Mouse (Mus musculus): ENCODE results near the gene Pqlc3. TPM values are rescaled to one million over a fixed set of nuclear protein-coding genes. Genes with fewer than 3 reads are reported as not detected.

Gene Pqlc3
- total RNA-seq, 2 experiments from 2014 or later: 1.2 to 1.3 TPM

DNA sequence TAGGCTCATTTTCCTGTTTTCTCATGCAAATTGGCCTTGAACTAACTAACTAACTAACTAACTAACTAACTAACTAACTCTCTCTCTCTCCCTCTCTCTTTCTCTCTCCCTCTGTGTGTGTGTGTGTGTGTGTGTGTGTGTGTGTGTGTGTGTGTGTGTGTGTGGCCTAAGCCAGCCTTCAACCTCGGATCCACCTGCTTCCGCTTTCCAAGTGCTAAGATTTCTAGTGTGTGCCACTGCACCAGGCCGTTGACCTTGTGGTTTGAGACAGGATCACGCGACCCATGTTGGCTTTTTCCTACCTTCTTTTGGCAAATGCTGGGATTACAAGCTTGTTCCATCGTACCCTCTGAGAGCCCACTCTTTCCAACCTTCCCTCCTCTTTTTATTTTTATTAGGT, 420 bp upstream of the Pqlc3 start:
- DNase-seq (ENCODE audit: extremely low spot score in 1 of 2, low spot score in 2 of 2): no peak
- Histone ChIP-seq H3K4me3 (no peak overlapping the region), H3K27ac (no peak overlapping the region)
- no peak for TF ChIP-seq CTCF (IDR thresholded peaks at IDR 0.05)
- intact Hi-C loops (cut with DNase I): no loop called here

GRCm38 (mm10) chr12:16999146-16999545, 1.1 kb downstream of the Pqlc3 start:
- TF ChIP-seq CTCF (IDR thresholded peaks at IDR 0.05): no peak
- DNase-seq (ENCODE audit: extremely low spot score in 1 of 2, low spot score in 2 of 2): no peak
- Histone ChIP-seq H3K4me3 (peak overlapping the region; percentile 59), H3K27ac (no peak overlapping the region)
- intact Hi-C loops (cut with DNase I): no loop called here

GRCm38 (mm10) chr12:16996886-16997462, 3.2 kb downstream of the Pqlc3 start:
- no peak; the same call in 1 of the 2 replicates for TF ChIP-seq CTCF (IDR thresholded peaks at IDR 0.05)
- H3K4me3 ChIP-seq: no peak overlapping the region
- peak overlapping the region; percentile 15; the same call in 1 of the 2 replicates for H3K27ac ChIP-seq
- intact Hi-C loops (cut with DNase I): no loop called here
- no peak for DNase-seq (ENCODE audit: extremely low spot score in 1 of 2, low spot score in 2 of 2)

GRCm38 (mm10) chr12:16996281-16996680, 3.9 kb downstream of the Pqlc3 start:
- DNase-seq (ENCODE audit: extremely low spot score in 1 of 2, low spot score in 2 of 2): no peak
- Histone ChIP-seq H3K4me3 (no peak overlapping the region), H3K27ac (no peak overlapping the region; the same call in 1 of the 2 replicates)
- intact Hi-C loops (cut with DNase I): no loop called here
- no peak for TF ChIP-seq CTCF (IDR thresholded peaks at IDR 0.05)

DNA sequence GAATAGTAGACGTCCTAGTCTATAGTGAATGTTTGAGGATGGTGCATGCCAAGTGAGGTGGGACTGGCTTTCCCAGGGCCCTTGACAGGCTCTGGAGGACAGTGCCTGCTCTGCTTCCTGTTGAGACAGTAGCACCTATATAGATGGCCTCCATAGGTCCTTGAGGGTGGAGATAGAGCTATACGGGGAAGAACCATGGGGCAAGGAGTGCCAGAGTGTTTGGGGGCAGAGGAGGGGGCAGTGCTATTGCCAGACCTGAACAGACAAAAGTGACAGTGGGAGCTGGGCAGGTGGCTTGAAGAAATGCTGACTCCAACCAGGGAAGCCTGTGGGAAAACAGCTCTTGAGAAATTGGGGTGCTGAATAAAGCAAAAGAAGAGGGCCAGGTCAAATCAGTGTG, 5.9 kb downstream of the Pqlc3 start:
- DNase-seq (ENCODE audit: extremely low spot score in 1 of 2, low spot score in 2 of 2): no peak
- Histone ChIP-seq H3K27ac (no peak overlapping the region), H3K4me3 (no peak overlapping the region)
- intact Hi-C loops (cut with DNase I): no loop called here
- no peak for TF ChIP-seq CTCF (IDR thresholded peaks at IDR 0.05)

DNA sequence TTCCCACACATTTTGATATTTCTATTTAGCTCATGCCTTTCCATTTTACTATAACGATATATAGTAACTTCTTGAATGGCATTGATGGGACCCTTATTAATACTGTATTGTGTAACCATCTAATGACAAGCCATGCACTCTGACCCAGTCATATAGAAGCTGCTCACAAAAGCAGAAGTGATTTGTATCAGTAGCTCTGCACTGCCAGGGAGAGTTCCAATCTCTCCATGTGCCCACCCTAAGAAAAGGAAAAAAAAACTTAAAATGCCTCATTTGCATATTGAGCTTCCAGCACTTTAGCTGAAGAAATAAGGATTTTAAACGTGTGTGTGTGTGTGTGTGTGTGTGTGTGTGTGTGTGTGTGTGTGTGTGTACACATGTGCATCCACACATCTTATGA, 7.9 kb downstream of the Pqlc3 start:
- H3K27ac ChIP-seq: no peak overlapping the region
- TF ChIP-seq CTCF (IDR thresholded peaks at IDR 0.05): no peak
- intact Hi-C loops (cut with DNase I): no loop called here
- no peak for DNase-seq (ENCODE audit: extremely low spot score in 1 of 2, low spot score in 2 of 2)
- no peak overlapping the region for H3K4me3 ChIP-seq

GRCm38 (mm10) chr12:16991376-16991775, 8.8 kb downstream of the Pqlc3 start:
- TF ChIP-seq CTCF (IDR thresholded peaks at IDR 0.05): no peak
- no peak overlapping the region for H3K27ac ChIP-seq
- no peak overlapping the region for H3K4me3 ChIP-seq
- DNase-seq (ENCODE audit: extremely low spot score in 1 of 2, low spot score in 2 of 2): no peak
- intact Hi-C loops (cut with DNase I): no loop called here

- Histone ChIP-seq H3K4me3 (no peak overlapping the region), H3K27ac (no peak overlapping the region)
- no peak for DNase-seq (ENCODE audit: extremely low spot score in 1 of 2, low spot score in 2 of 2)
- intact Hi-C loops (cut with DNase I): no loop called here
- TF ChIP-seq CTCF (IDR thresholded peaks at IDR 0.05): no peak; the same call in 1 of the 2 replicates
Measured at GRCm38 (mm10) chr12:16985778-16986177, 14.4 kb downstream of the Pqlc3 start.

- intact Hi-C loops (cut with DNase I): no loop called here
- Histone ChIP-seq H3K4me3 (no peak overlapping the region), H3K27ac (no peak overlapping the region)
- no peak for TF ChIP-seq CTCF (IDR thresholded peaks at IDR 0.05)
- no peak for DNase-seq (ENCODE audit: extremely low spot score in 1 of 2, low spot score in 2 of 2)
Measured at GRCm38 (mm10) chr12:16977120-16977519, 23.1 kb downstream of the Pqlc3 start.

DNA sequence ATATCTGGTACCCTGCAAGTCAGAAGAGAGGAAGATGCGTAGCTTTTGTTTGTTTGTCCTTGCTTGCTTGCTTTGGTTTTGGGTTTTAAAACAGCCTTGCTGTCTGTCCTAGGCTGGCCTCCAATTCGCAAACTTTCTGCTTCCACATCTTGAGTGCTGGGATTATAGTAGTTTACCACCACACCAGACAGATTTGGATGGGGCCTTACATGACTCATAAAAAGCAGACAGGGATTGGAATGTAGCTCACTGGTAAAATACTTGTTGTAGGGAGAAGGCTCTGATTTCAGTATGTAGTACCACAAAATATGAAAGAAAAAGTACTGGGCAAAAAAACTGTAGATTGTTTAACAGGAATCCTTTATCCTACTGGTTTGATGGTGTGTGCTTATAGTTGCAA, 33.4 kb downstream of the Pqlc3 start:
- no peak overlapping the region for H3K4me3 ChIP-seq
- no peak for TF ChIP-seq CTCF (IDR thresholded peaks at IDR 0.05)
- no peak overlapping the region for H3K27ac ChIP-seq
- no peak for DNase-seq (ENCODE audit: extremely low spot score in 1 of 2, low spot score in 2 of 2)
- intact Hi-C loops (cut with DNase I): no loop called here

- Histone ChIP-seq H3K27ac (no peak overlapping the region), H3K4me3 (no peak overlapping the region)
- intact Hi-C loops (cut with DNase I): no loop called here
- no peak for DNase-seq (ENCODE audit: extremely low spot score in 1 of 2, low spot score in 2 of 2)
- TF ChIP-seq CTCF (IDR thresholded peaks at IDR 0.05): no peak
Measured at GRCm38 (mm10) chr12:16963354-16963753, 36.9 kb downstream of the Pqlc3 start.

GRCm38 (mm10) chr12:16958851-16959250, 41.4 kb downstream of the Pqlc3 start:
- intact Hi-C loops (cut with DNase I): loop anchor here (5.0 kb wide), 1 partner anchor 132 kb away; no protein-coding TSS in a partner anchor
- no peak for DNase-seq (ENCODE audit: extremely low spot score in 1 of 2, low spot score in 2 of 2)
- Histone ChIP-seq H3K4me3 (no peak overlapping the region), H3K27ac (no peak overlapping the region)
- peak; percentile 35 for TF ChIP-seq CTCF (IDR thresholded peaks at IDR 0.05)

GRCm38 (mm10) chr12:16948239-16948638, 52.0 kb downstream of the Pqlc3 start:
- no peak for DNase-seq (ENCODE audit: extremely low spot score in 1 of 2, low spot score in 2 of 2)
- no peak overlapping the region for H3K27ac ChIP-seq
- no peak for TF ChIP-seq CTCF (IDR thresholded peaks at IDR 0.05)
- no peak overlapping the region for H3K4me3 ChIP-seq
- intact Hi-C loops (cut with DNase I): no loop called here

All from left cerebral cortex, adult 2 months (tissue).